Comparison of ENCODE assay signal across 36 mouse cellular contexts in the genomic region with DNA sequence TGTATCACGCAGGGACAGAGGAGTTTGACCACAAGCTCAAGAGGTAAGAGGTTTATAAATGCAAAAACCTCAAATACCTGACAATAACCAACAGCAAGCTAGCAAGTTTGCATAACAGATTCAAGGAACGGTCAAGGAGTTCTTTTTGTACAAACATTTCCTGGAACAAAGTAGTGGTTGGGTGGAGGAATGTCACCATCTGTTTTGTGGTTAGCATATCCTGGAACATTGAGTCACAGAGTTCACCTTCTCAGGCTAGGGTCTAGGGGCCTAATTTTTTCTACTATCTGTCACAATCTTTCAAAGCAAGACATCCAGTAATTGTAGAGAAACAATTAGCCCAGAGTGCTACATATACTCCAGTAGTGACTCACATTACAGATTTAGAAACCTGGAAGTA. TPM values are rescaled to one million over a fixed set of nuclear protein-coding genes. Genes with fewer than 3 reads are reported as not detected.
DNase-seq lines count a peak whose midpoint lies in the region; TF ChIP-seq lines count a peak whose summit lies in the region.
"Had no signal": no experiment of that assay in that cellular context is flagged by ENCODE, and none has a peak within 500 bp of the region (broad histone marks: within the 10 kb centered on the region; RNA-seq: fewer than 3 reads in every experiment).

No protein-coding gene starts in this region.

- 92% methylated on average over 2 of the region's 2 CpGs for WGBS in embryonic facial prominence, embryonic 10.5 days

- H3K4me1 ChIP-seq in embryonic facial prominence, embryonic 10.5 days = no peaks in the 10 kb centered on the region
- H3K4me1 ChIP-seq: embryonic facial prominence, embryonic 12.5 days; liver, embryonic 13.5 days; midbrain, embryonic 10.5 days; midbrain, embryonic 15.5 days; neural tube, embryonic 13.5 days had no signal

- H3K27me3 ChIP-seq in C2C12 (ENCODE audit: control insufficient read depth, insufficient read depth, insufficient read length) = no peaks in the 10 kb centered on the region
- no peaks in the 10 kb centered on the region for H3K27me3 ChIP-seq in embryonic facial prominence, embryonic 10.5 days (replicated peaks; ENCODE audit: low read depth, poor library complexity, severe bottlenecking)
- H3K27me3 ChIP-seq: embryonic facial prominence, embryonic 12.5 days; liver, embryonic 13.5 days; midbrain, embryonic 15.5 days; neural tube, embryonic 13.5 days had no signal

- no peaks in the 10 kb centered on the region for H3K79me3 ChIP-seq in C2C12 (ENCODE audit: low read depth)

- H3ac ChIP-seq in C2C12 (ENCODE audit: control insufficient read depth, insufficient read length, low read depth) = no peak overlapping the region

- H3K27ac ChIP-seq in embryonic facial prominence, embryonic 10.5 days (replicated peaks) = no peak overlapping the region
- H3K27ac ChIP-seq in layer of hippocampus, adult 2 months = no peak overlapping the region
- H3K27ac ChIP-seq: embryonic facial prominence, embryonic 12.5 days; kidney, postnatal 0 days; liver, embryonic 13.5 days; midbrain, embryonic 10.5 days; midbrain, embryonic 15.5 days; neural tube, embryonic 13.5 days had no signal

- H3K9me3 ChIP-seq in embryonic facial prominence, embryonic 10.5 days = peaks cover 42% of the 10 kb centered on the region
- H3K9me3 ChIP-seq: G1E; midbrain, embryonic 15.5 days had no signal

- no peaks in the 10 kb centered on the region for H3K36me3 ChIP-seq in C2C12 (ENCODE audit: control insufficient read depth, insufficient read depth)
- H3K36me3 ChIP-seq in embryonic facial prominence, embryonic 10.5 days (replicated peaks) = no peaks in the 10 kb centered on the region
- H3K36me3 ChIP-seq: embryonic facial prominence, embryonic 12.5 days; G1E; liver, embryonic 13.5 days; midbrain, embryonic 10.5 days; midbrain, embryonic 15.5 days; neural tube, embryonic 13.5 days had no signal

- peak; percentile 91 for DNase-seq in Muller cell, postnatal 12 days (ENCODE audit: inconsistent ontology term)
- DNase-seq in brain, adult 2 months (ENCODE audit: low read depth, low spot score) = peak; percentile 5
- DNase-seq in embryonic facial prominence, embryonic 10.5 days (ENCODE audit: low spot score) = no peak
- DNase-seq in layer of hippocampus, adult 2 months (ENCODE audit: low spot score in 2 of 2) = no peak
- DNase-seq in adrenal gland, postnatal 36 days = no peak
- no peak for DNase-seq in spleen, adult 18-20 months
- DNase-seq: adrenal gland, adult 8-10 months; cerebellum, adult 11 months; cerebellum, adult 9-10 months; cerebellum, postnatal 36 days; gastrocnemius, postnatal 14 days; heart, postnatal 14 days; kidney, adult 18-20 months; kidney, postnatal 4 days; layer of hippocampus, postnatal 36 days; left cerebral cortex, postnatal 4 days; liver, embryonic 13.5 days; lung, adult 18-20 months; lung, postnatal 10 days; right cerebral cortex, postnatal 4 days had no signal

- H3K4me3 ChIP-seq in C2C12 (ENCODE audit: insufficient read depth, poor library complexity, severe bottlenecking) = no peak overlapping the region
- no peak overlapping the region for H3K4me3 ChIP-seq in embryonic facial prominence, embryonic 10.5 days
- H3K4me3 ChIP-seq in layer of hippocampus, adult 2 months = no peak overlapping the region
- H3K4me3 ChIP-seq: embryonic facial prominence, embryonic 12.5 days; liver, embryonic 13.5 days; midbrain, embryonic 10.5 days; midbrain, embryonic 15.5 days; neural tube, embryonic 13.5 days had no signal

- no peak for TF ChIP-seq CTCF in C2C12 (IDR thresholded peaks at IDR 0.05; ENCODE audit: control insufficient read depth, insufficient read depth, insufficient read length)
- no peak for TF ChIP-seq CTCF in layer of hippocampus, adult 2 months (conservative IDR thresholded peaks at IDR 0.05)

- no peaks in the 10 kb centered on the region for H3K79me2 ChIP-seq in C2C12 (ENCODE audit: control insufficient read depth, insufficient read depth)

TF ChIP-seq in C2C12, 6 proteins besides CTCF, POLR2A, EP300 and RAD21:
- TF ChIP-seq MYOG (IDR thresholded peaks at IDR 0.05; ENCODE audit: control insufficient read depth, extremely low read depth, insufficient read length) (no peak), MYOD1 (IDR thresholded peaks at IDR 0.05; ENCODE audit: control insufficient read depth, insufficient read length, low read depth) (peak; percentile 71), USF1 (IDR thresholded peaks at IDR 0.05; ENCODE audit: low read depth) (no peak), FOSL1 (IDR thresholded peaks at IDR 0.05; ENCODE audit: insufficient read depth, low read length, poor library complexity, severe bottlenecking) (peak; percentile 30), MAX (IDR thresholded peaks at IDR 0.05) (no peak), CEBPB (IDR thresholded peaks at IDR 0.05; ENCODE audit: low read depth) (no peak)
TF ChIP-seq in C2C12: peak in this region for 2.

RNA-seq across cellular contexts. Expression of gene Vmn1r42, which starts 8.9 kb away (rescaled TPM):
- not detected for polyA plus RNA-seq in C2C12 (2012; fragmentation: generic; extraction: Trizol)
- polyA plus RNA-seq in embryonic facial prominence, embryonic 10.5 days (2016; fragmentation: Nextera tagmentation; extraction: Ambion mirVana) = not detected in 2 replicates
- not detected for total RNA-seq in layer of hippocampus, adult 2 months (2021)
- not detected for total RNA-seq in adrenal gland, postnatal 36 days (2021)
- total RNA-seq: adrenal gland, adult 8-10 months; gastrocnemius, postnatal 14 days; granulocyte monocyte progenitor cell, adult 5-6 weeks; heart, postnatal 14 days; layer of hippocampus, postnatal 36 days; left cerebral cortex, postnatal 4 days; megakaryocyte progenitor cell, adult 5-6 weeks had no signal
- polyA plus RNA-seq: CD4-positive, CD25-positive, alpha-beta regulatory T cell, adult 4 months; embryonic facial prominence, embryonic 12.5 days; forebrain, embryonic 14.5 days; G1E; heart, embryonic 14.5 days; hindbrain, embryonic 11.5 days; hindbrain, embryonic 16.5 days; intestine, embryonic 14.5 days; kidney, postnatal 0 days; limb, embryonic 14.5 days; liver, embryonic 13.5 days; midbrain, embryonic 10.5 days; midbrain, embryonic 15.5 days; neural tube, embryonic 13.5 days had no signal

RNA-seq across cellular contexts. Expression of gene Vmn1r43, which starts 8.9 kb away (rescaled TPM):
- 0.04 TPM for polyA plus RNA-seq in C2C12 (2012; fragmentation: generic; extraction: Trizol)
- polyA plus RNA-seq in embryonic facial prominence, embryonic 10.5 days (2016; fragmentation: Nextera tagmentation; extraction: Ambion mirVana) = not detected in 2 replicates
- not detected for total RNA-seq in layer of hippocampus, adult 2 months (2021)
- not detected for total RNA-seq in adrenal gland, postnatal 36 days (2021)
- total RNA-seq: adrenal gland, adult 8-10 months; gastrocnemius, postnatal 14 days; granulocyte monocyte progenitor cell, adult 5-6 weeks; heart, postnatal 14 days; layer of hippocampus, postnatal 36 days; left cerebral cortex, postnatal 4 days; megakaryocyte progenitor cell, adult 5-6 weeks had no signal
- polyA plus RNA-seq: embryonic facial prominence, embryonic 12.5 days; forebrain, embryonic 14.5 days; G1E; heart, embryonic 14.5 days; hindbrain, embryonic 11.5 days; hindbrain, embryonic 16.5 days; intestine, embryonic 14.5 days; kidney, postnatal 0 days; limb, embryonic 14.5 days; liver, embryonic 13.5 days; midbrain, embryonic 10.5 days; midbrain, embryonic 15.5 days; neural tube, embryonic 13.5 days had no signal

RNA-seq across cellular contexts. Expression of gene Vmn1r44, which starts 16.2 kb away (rescaled TPM):
- not detected for polyA plus RNA-seq in C2C12 (2012; fragmentation: generic; extraction: Trizol)
- not detected in 2 replicates for polyA plus RNA-seq in embryonic facial prominence, embryonic 10.5 days (2016; fragmentation: Nextera tagmentation; extraction: Ambion mirVana)
- not detected for total RNA-seq in layer of hippocampus, adult 2 months (2021)
- total RNA-seq in adrenal gland, postnatal 36 days (2021) = not detected
- total RNA-seq: adrenal gland, adult 8-10 months; gastrocnemius, postnatal 14 days; granulocyte monocyte progenitor cell, adult 5-6 weeks; heart, postnatal 14 days; layer of hippocampus, postnatal 36 days; left cerebral cortex, postnatal 4 days; megakaryocyte progenitor cell, adult 5-6 weeks had no signal
- polyA plus RNA-seq: CD4-positive, CD25-positive, alpha-beta regulatory T cell, adult 4 months; embryonic facial prominence, embryonic 12.5 days; forebrain, embryonic 14.5 days; G1E; heart, embryonic 14.5 days; hindbrain, embryonic 11.5 days; hindbrain, embryonic 16.5 days; intestine, embryonic 14.5 days; kidney, postnatal 0 days; limb, embryonic 14.5 days; liver, embryonic 13.5 days; midbrain, embryonic 10.5 days; midbrain, embryonic 15.5 days; neural tube, embryonic 13.5 days had no signal

Comparison
In these comparisons a context has a peak if more than half of its experiments do, and no peak if none do; other contexts are left out.
1. DNase-seq: peak in Muller cell, postnatal 12 days (single experiment) and brain, adult 2 months (single experiment); none in embryonic facial prominence, embryonic 10.5 days (single experiment), layer of hippocampus, adult 2 months (0 of 2), adrenal gland, postnatal 36 days (0 of 2) and spleen, adult 18-20 months (0 of 2).